In genomic region chr13:104627169-104627909, GRCm38 (mm10) we compare ENCODE assay signal across 16 mouse cellular contexts.
DNase-seq lines count a peak whose midpoint lies in the region; ATAC-seq and TF ChIP-seq lines count a peak whose summit lies in the region.
"Had no signal": no experiment of that assay in that cellular context is flagged by ENCODE, and none has a peak within 500 bp of the region (broad histone marks: within the 10 kb centered on the region; RNA-seq: fewer than 3 reads in every experiment).

No protein-coding gene starts in this region.

- no peak for TF ChIP-seq EP300 in liver, postnatal 0 days (IDR thresholded peaks at IDR 0.05; ENCODE audit: low read depth)

- no peak for DNase-seq in heart, adult 8-10 months (ENCODE audit: low spot score)
- no peak for DNase-seq in liver, postnatal 0 days
- DNase-seq in left cerebral cortex, adult 9 months (ENCODE audit: low spot score in 2 of 2) = no peak
- DNase-seq: cerebellum, postnatal 10 days; forebrain, postnatal 0 days; gastrocnemius, adult 2 months; lung, postnatal 36 days; right cerebral cortex, postnatal 25 days; thymus, postnatal 25 days had no signal

- H3K27ac ChIP-seq in heart, embryonic 14.5 days (replicated peaks in 1 of 2; ENCODE audit: control insufficient read depth in 1 of 2, insufficient read depth in 1 of 2, low read depth in 2 of 2, low read length in 2 of 2) = peak overlapping the region; percentile 79 to 89
- H3K27ac ChIP-seq in liver, embryonic 12.5 days = 0 out of 2 replicates have a peak overlapping the region, but pooled peaks have one; percentile 2
- no peak overlapping the region for H3K27ac ChIP-seq in liver, postnatal 0 days (ENCODE audit: low read depth)
- H3K27ac ChIP-seq: embryonic facial prominence, embryonic 10.5 days; gastrocnemius, adult 2 months; left cerebral cortex, adult 2 months had no signal

- peaks cover 19 to 36% of the 10 kb centered on the region in 2 experiments for H3K4me1 ChIP-seq in heart, embryonic 14.5 days (ENCODE audit: control insufficient read depth in 2 of 2, insufficient read depth in 2 of 2, low read length in 2 of 2)
- peaks cover 15% of the 10 kb centered on the region for H3K4me1 ChIP-seq in liver, embryonic 12.5 days
- H3K4me1 ChIP-seq in liver, postnatal 0 days (ENCODE audit: insufficient read depth) = no peaks in the 10 kb centered on the region

- WGBS in heart, embryonic 14.5 days = 17% methylated on average over 11 of the region's 11 CpGs
- whole genome bisulfite sequencing in liver, embryonic 12.5 days (ENCODE audit: insufficient replicate concordance) = 46% methylated on average over 11 of the region's 11 CpGs
- 72% methylated on average over 11 of the region's 11 CpGs for WGBS in liver, postnatal 0 days (ENCODE audit: insufficient replicate concordance)

- peak; percentile 70 for ATAC-seq in heart, embryonic 14.5 days (ENCODE audit: insufficient number of reproducible peaks, insufficient read depth, low FRiP score, low read depth)
- ATAC-seq in liver, embryonic 12.5 days = peak; percentile 84
- no peak for ATAC-seq in liver, postnatal 0 days
- ATAC-seq in CD4-positive, CD25-positive, alpha-beta regulatory T cell, adult 4 months = peak; percentile 39
- peak; percentile 25 for ATAC-seq in inflammation-experienced regulatory T-cells, adult 6 months
- ATAC-seq: forebrain, postnatal 0 days had no signal

- peaks cover 6% of the 10 kb centered on the region; the same call in 1 of the 2 replicates for H3K36me3 ChIP-seq in heart, embryonic 14.5 days (ENCODE audit: control insufficient read depth, insufficient read depth, low read length)
- H3K36me3 ChIP-seq in liver, embryonic 12.5 days = peaks cover 7% of the 10 kb centered on the region; the same call in 1 of the 2 replicates
- 0 out of 2 replicates have a peak, but pooled peaks cover 3% of the 10 kb centered on the region for H3K36me3 ChIP-seq in liver, postnatal 0 days (replicated peaks; ENCODE audit: insufficient read depth, low read length)

- no peaks in the 10 kb centered on the region for H3K9me3 ChIP-seq in heart, embryonic 14.5 days (ENCODE audit: control insufficient read depth, low read length)
- H3K9me3 ChIP-seq in liver, embryonic 12.5 days (replicated peaks) = no peaks in the 10 kb centered on the region
- H3K9me3 ChIP-seq in liver, postnatal 0 days (ENCODE audit: low read length) = no peaks in the 10 kb centered on the region
- H3K9me3 ChIP-seq: embryonic facial prominence, embryonic 10.5 days had no signal

- peak overlapping the region; percentile 23 for H3K4me2 ChIP-seq in heart, embryonic 14.5 days (ENCODE audit: low read length)
- no peak overlapping the region for H3K4me2 ChIP-seq in liver, embryonic 12.5 days
- no peak overlapping the region for H3K4me2 ChIP-seq in liver, postnatal 0 days (ENCODE audit: low read depth, low read length)

- no peak for TF ChIP-seq CTCF in liver, postnatal 0 days (IDR thresholded peaks at IDR 0.05; ENCODE audit: low read depth)

- no peak overlapping the region for H3K4me3 ChIP-seq in heart, embryonic 14.5 days (ENCODE audit: control insufficient read depth in 1 of 2, insufficient read depth in 1 of 2, low read depth in 1 of 2, low read length in 2 of 2)
- no peak overlapping the region for H3K4me3 ChIP-seq in liver, embryonic 12.5 days
- H3K4me3 ChIP-seq in liver, postnatal 0 days (ENCODE audit: low read depth, low read length) = no peak overlapping the region
- H3K4me3 ChIP-seq: embryonic facial prominence, embryonic 10.5 days; erythroblast, embryonic 14.5 days; gastrocnemius, adult 2 months; left cerebral cortex, adult 2 months had no signal

- no peaks in the 10 kb centered on the region for H3K27me3 ChIP-seq in heart, embryonic 14.5 days (ENCODE audit: control insufficient read depth, insufficient read depth, low read length)
- H3K27me3 ChIP-seq in liver, embryonic 12.5 days (replicated peaks) = no peaks in the 10 kb centered on the region
- H3K27me3 ChIP-seq in liver, postnatal 0 days (ENCODE audit: insufficient read depth, low read length) = no peaks in the 10 kb centered on the region

- H3K9ac ChIP-seq in heart, embryonic 14.5 days (ENCODE audit: low read length) = peak overlapping the region; percentile 3; the same call in 1 of the 2 replicates
- no peak overlapping the region for H3K9ac ChIP-seq in liver, embryonic 12.5 days
- H3K9ac ChIP-seq in liver, postnatal 0 days (replicated peaks) = no peak overlapping the region
- H3K9ac ChIP-seq: forebrain, postnatal 0 days had no signal
